Mouse (Mus musculus) spleen, adult 18-20 months (tissue): ENCODE measurements around the gene AY074887.

ENCODE experiments used
- DNase-seq, 2 experiments: peaks; one replicate each; pipeline ENCODE4 v3.0.0; 2022; ENCODE audit warnings: mixed read lengths in 2 of 2

AY074887 gene

DNA sequence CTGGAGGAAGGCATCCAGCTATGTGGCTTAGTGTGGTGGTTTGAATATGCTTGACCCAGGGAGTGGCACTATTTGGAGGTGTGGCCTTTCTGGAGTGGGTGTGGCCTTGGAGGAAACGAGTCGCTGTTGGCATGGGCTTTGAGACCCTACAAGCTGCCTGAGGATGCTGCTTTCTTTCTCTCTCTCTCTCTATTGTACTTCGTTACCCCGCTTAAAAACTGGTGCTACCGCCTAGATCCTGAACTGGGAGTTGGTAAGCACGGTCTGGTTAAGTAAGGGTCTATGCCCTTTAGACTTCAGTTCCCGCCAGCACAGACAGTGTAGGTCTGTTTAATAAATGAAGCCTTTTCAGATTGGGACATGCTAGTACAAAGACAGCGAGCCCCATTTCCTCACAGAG is 34.4 kb downstream of the AY074887 start:
- no peak for DNase-seq

DNA sequence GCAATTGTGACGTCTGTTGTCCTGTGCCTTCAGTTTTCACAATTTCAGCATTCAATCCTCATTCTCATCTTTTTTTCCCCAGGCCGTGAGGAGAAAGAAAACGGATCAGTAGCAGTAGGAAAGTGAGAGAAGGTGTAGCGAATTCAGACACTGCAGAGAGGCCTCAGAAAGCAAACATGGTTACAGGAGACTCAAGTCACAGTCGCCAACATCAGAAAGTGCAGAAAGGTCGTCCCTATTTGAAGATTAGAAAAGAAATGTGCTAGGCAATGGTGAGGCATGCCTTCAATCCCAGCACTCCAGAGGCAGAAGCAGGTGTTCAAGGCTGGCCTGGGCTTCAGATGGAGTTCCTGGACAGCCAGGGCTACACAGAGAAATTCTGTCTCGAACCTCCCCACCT is 35.2 kb downstream of the AY074887 start:
- no peak for DNase-seq

DNA sequence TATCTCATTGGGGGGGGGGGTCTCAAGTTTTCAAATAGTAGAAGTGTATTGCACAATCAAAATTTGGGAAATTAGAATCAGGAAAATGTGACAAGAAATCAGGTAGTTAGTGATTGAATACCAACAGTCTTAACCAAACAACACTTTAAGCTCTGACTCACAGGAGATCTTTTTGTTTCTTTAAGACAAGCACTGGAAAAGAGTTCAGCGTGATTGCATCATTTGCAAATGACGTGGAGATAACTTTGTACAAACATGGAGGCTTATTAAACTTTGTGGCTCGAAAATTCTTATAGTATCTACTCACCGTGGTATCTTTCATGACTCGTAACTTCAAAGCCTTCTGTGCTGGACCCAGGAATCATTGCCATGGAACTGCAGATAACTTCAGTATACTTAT is 41.4 kb downstream of the AY074887 start:
- DNase-seq = no peak
